Mouse (Mus musculus) gastrocnemius, postnatal 25 days (tissue): ENCODE results near the gene Fank1. TPM values are rescaled to one million over a fixed set of nuclear protein-coding genes. Genes with fewer than 3 reads are reported as not detected.

Source experiments
- DNase-seq: peaks from one replicate; pipeline ENCODE4 v3.0.0; 2022
- long read RNA-seq, 2 experiments: library from polyadenylated mRNA; stranded (forward); transcript quantifications; one replicate each; pipeline ENCODE4 v2.0.0; 2021
- total RNA-seq, 2 experiments: library from RNA; stranded (reverse); gene quantifications; 1 replicate in 1 of 2; 2 replicates in 1 of 2; pipeline ENCODE4 v1.2.3; 2021

The Fank1 gene
- total RNA-seq = not detected
- long read RNA-seq, experiment 1 = 0 reads
- long read RNA-seq, experiment 2, partial matches to known transcripts = 0 of 1 reads
- long read RNA-seq, experiment 2, other reads (novel, unspliced or antisense) = 1 of 1 reads

GRCm38 (mm10) chr7:133776626-133776996, at the start of gene Fank1:
Gene Fank1 (plus strand): TSS chr7:133776861.
- peak; percentile 86 for DNase-seq

- no peak for DNase-seq
These were observed 49.6 kb upstream of the Fank1 start for GRCm38 (mm10) chr7:133727027-133727426.

- no peak for DNase-seq
These were observed 47.3 kb upstream of the Fank1 start for GRCm38 (mm10) chr7:133729351-133729750.

GRCm38 (mm10) chr7:133730324-133731191, 46.1 kb upstream of the Fank1 start:
- DNase-seq = no peak

GRCm38 (mm10) chr7:133731971-133732645, 44.6 kb upstream of the Fank1 start:
- DNase-seq = no peak

- no peak for DNase-seq
These were observed 36.1 kb upstream of the Fank1 start for GRCm38 (mm10) chr7:133740558-133740957.

GRCm38 (mm10) chr7:133742530-133743325, 33.9 kb upstream of the Fank1 start:
- DNase-seq = no peak

GRCm38 (mm10) chr7:133743611-133744010, 33.0 kb upstream of the Fank1 start:
- DNase-seq = no peak

- no peak for DNase-seq
These were observed 32.5 kb upstream of the Fank1 start for GRCm38 (mm10) chr7:133744209-133744608.

GRCm38 (mm10) chr7:133744701-133745100, 32.0 kb upstream of the Fank1 start:
- DNase-seq = no peak

- DNase-seq = no peak
These were observed 29.3 kb upstream of the Fank1 start for GRCm38 (mm10) chr7:133747372-133747771.

- DNase-seq = no peak
These were observed 27.9 kb upstream of the Fank1 start for GRCm38 (mm10) chr7:133748753-133749152.

- no peak for DNase-seq
These were observed 26.0 kb upstream of the Fank1 start for GRCm38 (mm10) chr7:133750666-133751065.

GRCm38 (mm10) chr7:133751163-133751562, 25.5 kb upstream of the Fank1 start:
- DNase-seq = no peak

- no peak for DNase-seq
These were observed 18.7 kb upstream of the Fank1 start for GRCm38 (mm10) chr7:133757961-133758455.

- DNase-seq = no peak
These were observed 17.9 kb upstream of the Fank1 start for GRCm38 (mm10) chr7:133758716-133759115.

GRCm38 (mm10) chr7:133759611-133760353, 16.9 kb upstream of the Fank1 start:
- no peak for DNase-seq

- no peak for DNase-seq
These were observed 14.0 kb upstream of the Fank1 start for GRCm38 (mm10) chr7:133762696-133763095.

- no peak for DNase-seq
These were observed 12.2 kb upstream of the Fank1 start for GRCm38 (mm10) chr7:133764425-133764824.

GRCm38 (mm10) chr7:133765240-133765848, 11.3 kb upstream of the Fank1 start:
- DNase-seq = no peak

- peak; percentile 74 for DNase-seq
These were observed 10.8 kb upstream of the Fank1 start for GRCm38 (mm10) chr7:133765849-133766243.
